Mouse (Mus musculus): Measurements from ENCODE around the gene Wdr13. TPM values are rescaled to one million over a fixed set of nuclear protein-coding genes. Genes with fewer than 3 reads are reported as not detected.

The Wdr13 gene
- polyA plus RNA-seq, 1 experiment from 2014 or later = 22.8 TPM

DNA sequence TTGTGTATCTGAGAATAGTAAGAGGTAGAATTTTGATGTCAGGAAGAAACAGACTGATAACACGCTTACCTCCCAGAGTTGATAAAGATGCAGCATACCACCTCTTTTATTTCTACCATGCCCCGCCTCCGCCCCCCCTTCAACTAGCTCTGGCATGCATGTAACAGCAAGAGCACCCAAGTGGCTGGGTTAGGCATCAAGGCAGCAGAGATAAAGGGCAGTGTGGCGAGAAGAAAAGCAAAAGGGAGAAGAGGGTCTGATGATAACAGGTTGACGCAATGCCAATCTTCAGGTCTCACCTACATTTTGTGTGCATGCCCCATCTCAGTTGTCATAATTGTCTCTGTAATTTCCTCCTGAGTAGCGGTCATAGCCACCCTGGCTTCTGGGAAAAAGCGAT is 10.3 kb upstream of the Wdr13 start:
- Histone ChIP-seq H3K9ac (no peak overlapping the region), H3K27me3 (replicated peaks) (no peaks in the 10 kb centered on the region), H3K4me2 (peak overlapping the region; percentile 78; the same call in 1 of the 2 replicates), H3K27ac (replicated peaks) (no peak overlapping the region), H3K4me1 (peaks cover 13% of the 10 kb centered on the region), H3K36me3 (peaks cover 60% of the 10 kb centered on the region), H3K9me3 (no peaks in the 10 kb centered on the region), H3K4me3 (no peak overlapping the region)
- WGBS = 62% methylated on average over 7 of the region's 7 CpGs
- no peak for ATAC-seq (ENCODE audit: extremely low read depth, insufficient number of reproducible peaks, low FRiP score, low TSS enrichment)

DNA sequence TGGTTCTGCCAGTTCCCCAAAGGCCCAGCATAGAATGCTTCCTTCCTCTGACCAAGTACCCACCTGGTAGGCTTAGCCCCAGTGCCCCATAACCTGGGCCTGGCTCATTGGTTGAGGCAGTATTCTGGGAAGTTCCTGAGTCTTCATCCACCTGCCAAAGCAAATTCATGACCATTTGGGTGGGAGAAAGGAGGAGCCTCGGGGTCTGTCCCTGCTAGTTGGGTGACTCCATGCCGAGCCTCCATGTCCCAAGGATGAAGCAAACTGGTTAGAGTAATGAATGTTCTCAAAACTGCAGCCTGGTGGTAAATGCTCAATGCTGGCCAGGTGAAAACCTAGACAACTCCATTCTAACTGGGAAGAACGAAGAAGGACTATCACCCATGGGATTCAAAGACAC is 8.4 kb upstream of the Wdr13 start:
- Histone ChIP-seq H3K27me3 (replicated peaks) (no peaks in the 10 kb centered on the region), H3K4me1 (peaks cover 13% of the 10 kb centered on the region), H3K9ac (no peak overlapping the region), H3K4me2 (no peak overlapping the region), H3K36me3 (peaks cover 70% of the 10 kb centered on the region), H3K9me3 (no peaks in the 10 kb centered on the region), H3K27ac (replicated peaks) (no peak overlapping the region), H3K4me3 (no peak overlapping the region)
- 73% methylated on average over 3 of the region's 3 CpGs for WGBS
- ATAC-seq (ENCODE audit: extremely low read depth, insufficient number of reproducible peaks, low FRiP score, low TSS enrichment) = no peak

DNA sequence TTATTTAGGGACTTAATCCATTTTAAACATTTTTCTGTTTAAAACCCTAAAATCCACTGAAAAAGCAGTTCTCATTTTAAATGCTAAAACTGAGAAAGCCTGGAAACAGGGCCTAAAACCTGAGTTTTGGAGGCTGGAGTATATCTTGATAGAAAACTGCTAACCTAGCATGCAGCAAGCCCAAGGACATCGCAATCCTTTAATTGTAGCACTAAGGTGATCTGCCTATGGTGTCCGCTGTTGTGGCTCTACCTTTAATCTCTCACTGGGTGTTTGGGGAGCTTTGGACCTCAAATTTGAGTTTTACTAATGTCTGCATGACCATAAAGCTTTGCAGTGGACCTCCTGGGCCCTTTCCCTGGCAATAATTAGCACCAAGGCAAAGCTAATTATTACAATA is 7.8 kb upstream of the Wdr13 start:
- WGBS = 89% methylated on average over 2 of the region's 2 CpGs
- H3K9ac ChIP-seq = no peak overlapping the region
- H3K27ac ChIP-seq (replicated peaks) = no peak overlapping the region
- H3K27me3 ChIP-seq (replicated peaks) = no peaks in the 10 kb centered on the region
- peaks cover 70% of the 10 kb centered on the region for H3K36me3 ChIP-seq
- no peaks in the 10 kb centered on the region for H3K9me3 ChIP-seq
- H3K4me1 ChIP-seq = peaks cover 13% of the 10 kb centered on the region
- H3K4me3 ChIP-seq = no peak overlapping the region
- no peak overlapping the region for H3K4me2 ChIP-seq
- ATAC-seq (ENCODE audit: extremely low read depth, insufficient number of reproducible peaks, low FRiP score, low TSS enrichment) = no peak

DNA sequence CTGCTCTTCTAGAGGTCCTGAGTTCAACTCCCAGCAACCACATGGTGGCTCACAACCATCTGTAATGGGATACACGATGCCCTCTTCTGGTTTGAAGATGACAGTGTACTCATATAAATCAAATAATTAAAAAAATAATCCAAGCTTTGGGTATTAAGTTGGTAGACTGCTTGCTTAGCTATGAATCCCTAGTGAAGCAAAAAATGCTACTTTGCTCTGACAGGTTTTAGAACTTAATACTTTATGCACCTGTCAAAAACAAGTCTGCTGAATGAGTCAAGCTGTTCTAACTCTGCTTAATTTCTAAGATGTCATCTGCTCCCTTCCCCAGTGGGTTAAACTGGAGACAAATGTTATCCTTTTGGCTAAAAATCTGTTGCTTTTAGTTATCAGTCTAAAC is 6.8 kb upstream of the Wdr13 start:
- Histone ChIP-seq H3K9me3 (no peaks in the 10 kb centered on the region), H3K4me2 (no peak overlapping the region), H3K9ac (no peak overlapping the region), H3K36me3 (peaks cover 68% of the 10 kb centered on the region), H3K4me1 (peaks cover 13% of the 10 kb centered on the region), H3K4me3 (no peak overlapping the region), H3K27me3 (replicated peaks) (no peaks in the 10 kb centered on the region), H3K27ac (replicated peaks) (no peak overlapping the region)
- no peak for ATAC-seq (ENCODE audit: extremely low read depth, insufficient number of reproducible peaks, low FRiP score, low TSS enrichment)
- 48% methylated on average over 1 of the region's 1 CpGs for WGBS

DNA sequence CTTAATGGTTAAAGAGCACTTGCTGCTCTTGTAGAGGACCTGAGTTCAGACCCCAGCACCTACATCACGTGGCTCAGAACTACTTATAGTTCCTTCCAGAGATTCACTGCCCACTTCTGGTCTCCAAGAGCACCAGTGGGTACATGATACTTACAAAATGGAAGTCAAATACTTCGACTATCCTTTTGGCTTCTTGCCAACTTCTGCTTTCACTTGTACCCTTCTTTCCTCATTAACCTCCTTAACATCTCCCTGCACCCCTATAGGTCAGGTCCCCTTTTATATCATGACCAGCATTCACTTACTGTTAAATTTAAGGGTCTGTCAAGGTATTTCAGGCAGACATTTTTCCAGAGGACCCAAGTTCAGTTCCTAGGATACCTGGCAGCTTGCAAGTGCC is 3.2 kb upstream of the Wdr13 start:
- Histone ChIP-seq H3K27ac (replicated peaks) (no peak overlapping the region), H3K27me3 (replicated peaks) (no peaks in the 10 kb centered on the region), H3K4me2 (no peak overlapping the region), H3K9ac (no peak overlapping the region), H3K4me3 (no peak overlapping the region), H3K9me3 (no peaks in the 10 kb centered on the region), H3K4me1 (peaks cover 7% of the 10 kb centered on the region; the same call in 1 of the 2 replicates), H3K36me3 (peaks cover 42% of the 10 kb centered on the region)
- 49% methylated on average over 2 of the region's 2 CpGs for WGBS
- no peak for ATAC-seq (ENCODE audit: extremely low read depth, insufficient number of reproducible peaks, low FRiP score, low TSS enrichment)

DNA sequence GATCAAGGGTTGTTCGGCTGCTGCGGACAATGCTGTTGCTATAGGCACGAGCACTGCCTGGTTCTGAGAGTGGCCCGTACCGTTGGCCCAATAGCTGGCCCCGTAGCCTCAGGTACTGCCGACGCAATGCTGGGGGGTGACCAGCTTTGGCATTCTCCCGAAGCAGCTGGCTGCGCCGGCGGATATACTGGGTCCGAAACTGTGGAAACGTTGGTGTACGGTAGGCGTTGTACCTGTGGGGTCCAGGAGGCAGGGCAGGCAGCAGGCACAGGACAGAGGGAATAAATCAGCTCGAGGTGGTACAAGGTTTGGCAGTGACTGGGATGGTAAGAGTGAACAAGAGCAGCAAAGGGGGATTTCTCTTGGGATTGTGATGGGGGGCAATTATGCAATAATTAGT is 1.3 kb downstream of the Wdr13 start:
- H3K4me3 ChIP-seq = peak overlapping the region; percentile 64
- H3K36me3 ChIP-seq = peaks cover 40% of the 10 kb centered on the region
- H3K9me3 ChIP-seq = no peaks in the 10 kb centered on the region
- H3K4me1 ChIP-seq = peaks cover 7% of the 10 kb centered on the region; the same call in 1 of the 2 replicates
- peak overlapping the region; percentile 69 for H3K4me2 ChIP-seq
- H3K27me3 ChIP-seq (replicated peaks) = no peaks in the 10 kb centered on the region
- peak overlapping the region; percentile 98 for H3K27ac ChIP-seq (replicated peaks)
- no peak for ATAC-seq (ENCODE audit: extremely low read depth, insufficient number of reproducible peaks, low FRiP score, low TSS enrichment)
- H3K9ac ChIP-seq = peak overlapping the region; percentile 81; the same call in 1 of the 2 replicates
- 85% methylated on average over 17 of the region's 17 CpGs for WGBS

DNA sequence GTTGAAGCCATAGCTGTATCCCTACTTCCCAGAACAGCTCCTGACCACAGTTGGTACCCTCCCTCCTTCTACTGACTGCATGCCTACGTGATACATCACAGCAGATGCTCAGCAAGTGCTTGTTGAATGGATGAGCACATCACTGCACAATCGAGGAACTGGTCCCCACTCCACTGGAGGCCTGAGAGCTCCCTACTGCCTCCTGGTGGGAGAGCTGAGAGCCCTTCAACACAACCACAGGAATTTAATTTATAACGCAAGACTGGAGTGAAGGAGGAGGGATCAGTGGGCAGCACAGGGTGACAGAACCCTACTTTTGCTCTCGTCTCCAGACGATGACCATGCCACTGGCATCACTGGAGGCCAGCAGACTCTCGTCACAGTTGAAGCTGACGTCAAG is 7.5 kb downstream of the Wdr13 start:
- H3K4me2 ChIP-seq = no peak overlapping the region
- no peaks in the 10 kb centered on the region for H3K9me3 ChIP-seq
- no peaks in the 10 kb centered on the region for H3K4me1 ChIP-seq
- 75% methylated on average over 7 of the region's 7 CpGs for WGBS
- H3K9ac ChIP-seq = no peak overlapping the region
- no peak overlapping the region for H3K27ac ChIP-seq (replicated peaks)
- ATAC-seq (ENCODE audit: extremely low read depth, insufficient number of reproducible peaks, low FRiP score, low TSS enrichment) = no peak
- H3K27me3 ChIP-seq (replicated peaks) = no peaks in the 10 kb centered on the region
- H3K36me3 ChIP-seq = peaks cover 60% of the 10 kb centered on the region
- H3K4me3 ChIP-seq = no peak overlapping the region

DNA sequence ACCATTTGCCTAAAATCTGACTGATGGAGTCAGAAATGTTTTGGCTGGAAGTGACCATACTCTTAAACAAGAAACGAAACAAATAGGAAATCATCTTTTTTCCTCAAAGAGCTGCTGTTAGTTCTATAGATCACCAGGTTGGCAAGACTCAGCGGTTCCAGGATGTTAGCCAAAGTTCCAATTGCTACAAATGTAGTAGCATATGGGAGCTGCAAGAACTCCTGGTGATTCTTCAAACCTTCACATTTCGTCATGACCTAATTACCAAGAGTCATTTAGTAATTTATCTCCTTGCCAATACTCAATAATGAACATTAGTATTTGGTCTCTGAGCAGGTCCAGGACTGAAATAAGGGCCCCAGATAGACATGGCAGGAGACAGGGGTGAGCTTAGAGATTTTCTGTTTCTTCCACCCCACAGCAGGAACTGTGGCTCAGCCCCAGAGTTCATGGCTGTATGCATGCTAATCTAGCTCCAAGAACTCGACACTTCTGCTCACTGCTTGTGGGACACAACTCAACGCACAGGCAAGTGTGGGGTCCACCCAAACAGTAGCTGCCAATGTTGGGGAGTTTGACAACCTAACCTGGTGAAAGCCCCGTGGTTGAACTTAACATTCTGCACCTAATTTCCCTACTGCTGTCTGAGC is 8.7 kb downstream of the Wdr13 start:
- WGBS = 72% methylated on average over 6 of the region's 6 CpGs

DNA sequence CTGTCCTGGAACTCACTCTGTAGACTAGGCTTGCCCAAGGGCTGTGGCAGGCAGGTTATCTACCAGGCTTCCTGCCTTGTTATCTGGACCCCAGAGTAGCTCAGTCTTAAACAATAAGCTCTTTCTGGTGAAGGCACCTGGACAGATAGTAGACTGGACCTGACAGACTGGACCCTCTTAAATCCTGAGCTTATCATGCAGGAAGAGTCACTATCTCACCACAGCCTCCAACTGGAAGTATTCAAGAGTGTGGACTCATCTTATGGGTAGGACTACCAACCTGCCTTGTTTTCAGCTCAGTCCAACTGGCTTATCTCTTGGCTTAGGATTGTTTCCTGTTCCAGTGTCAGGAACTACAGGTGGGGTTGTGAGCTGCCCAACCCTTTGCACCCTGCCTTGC is 15.4 kb downstream of the Wdr13 start:
- no peak overlapping the region for H3K9ac ChIP-seq
- H3K4me2 ChIP-seq = no peak overlapping the region
- no peak for ATAC-seq (ENCODE audit: extremely low read depth, insufficient number of reproducible peaks, low FRiP score, low TSS enrichment)
- no peaks in the 10 kb centered on the region for H3K27me3 ChIP-seq (replicated peaks)
- H3K4me1 ChIP-seq = no peaks in the 10 kb centered on the region
- no peak overlapping the region for H3K4me3 ChIP-seq
- 0 out of 2 replicates have a peak, but pooled peaks cover 5% of the 10 kb centered on the region for H3K36me3 ChIP-seq
- no peak overlapping the region for H3K27ac ChIP-seq (replicated peaks)
- H3K9me3 ChIP-seq = no peaks in the 10 kb centered on the region

More for the DNA sequence above, 8.7 kb downstream of the Wdr13 start:
- Histone ChIP-seq H3K9ac (no peak overlapping the region), H3K36me3 (peaks cover 52% of the 10 kb centered on the region), H3K27ac (replicated peaks) (no peak overlapping the region), H3K27me3 (replicated peaks) (no peaks in the 10 kb centered on the region), H3K4me2 (no peak overlapping the region), H3K4me1 (no peaks in the 10 kb centered on the region), H3K4me3 (no peak overlapping the region), H3K9me3 (no peaks in the 10 kb centered on the region)
- ATAC-seq (ENCODE audit: extremely low read depth, insufficient number of reproducible peaks, low FRiP score, low TSS enrichment) = no peak

DNA sequence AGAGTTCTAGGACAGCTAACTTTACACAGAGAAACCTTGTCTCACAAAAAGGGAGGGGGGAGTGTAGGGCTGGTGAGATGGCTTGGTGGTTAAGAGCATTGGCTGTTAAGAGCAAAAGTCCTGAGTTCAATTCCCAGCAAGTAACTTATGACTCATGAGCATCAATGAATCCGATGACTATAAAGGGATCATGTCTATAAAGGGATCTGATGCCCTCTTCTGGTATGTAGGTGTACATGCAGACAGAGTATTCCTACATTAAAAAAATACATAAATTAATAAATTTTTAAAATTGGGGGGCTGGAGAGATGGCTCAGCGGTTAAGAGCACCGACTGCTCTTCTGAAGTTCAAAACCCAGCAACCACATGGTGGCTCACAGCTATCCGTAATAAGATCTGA is 17.4 kb downstream of the Wdr13 start:
- H3K27me3 ChIP-seq (replicated peaks) = no peaks in the 10 kb centered on the region
- no peak overlapping the region for H3K4me3 ChIP-seq
- H3K4me2 ChIP-seq = no peak overlapping the region
- 0 out of 2 replicates have a peak, but pooled peaks cover 5% of the 10 kb centered on the region for H3K36me3 ChIP-seq
- no peaks in the 10 kb centered on the region for H3K4me1 ChIP-seq
- no peak overlapping the region for H3K27ac ChIP-seq (replicated peaks)
- no peak for ATAC-seq (ENCODE audit: extremely low read depth, insufficient number of reproducible peaks, low FRiP score, low TSS enrichment)
- no peak overlapping the region for H3K9ac ChIP-seq
- no peaks in the 10 kb centered on the region for H3K9me3 ChIP-seq
- WGBS = 64% methylated on average over 4 of the region's 4 CpGs

DNA sequence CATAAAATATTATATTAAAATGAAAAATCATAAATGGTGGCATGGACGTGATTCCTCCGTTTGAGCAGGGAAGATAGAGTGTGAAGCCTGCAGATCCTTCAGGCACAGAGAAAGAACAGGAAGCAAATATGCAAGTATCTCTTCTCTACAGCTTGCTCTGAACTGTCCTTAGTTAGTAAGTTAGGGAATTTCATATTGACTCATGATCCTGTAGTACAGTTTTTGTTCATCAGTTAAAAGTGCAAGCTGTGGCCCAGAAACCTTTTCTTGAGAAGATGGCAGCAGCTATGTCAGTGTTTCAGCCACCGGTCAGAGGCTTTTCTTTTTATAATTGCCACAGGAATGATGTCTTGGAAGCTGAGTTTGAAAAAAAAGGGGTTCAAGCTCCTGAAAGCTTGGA is 27.7 kb downstream of the Wdr13 start:
- H3K9me3 ChIP-seq = no peaks in the 10 kb centered on the region
- H3K4me1 ChIP-seq = no peaks in the 10 kb centered on the region
- no peak overlapping the region for H3K27ac ChIP-seq (replicated peaks)
- no peak overlapping the region for H3K4me3 ChIP-seq
- no peaks in the 10 kb centered on the region for H3K27me3 ChIP-seq (replicated peaks)
- no peaks in the 10 kb centered on the region for H3K36me3 ChIP-seq
- 85% methylated on average over 3 of the region's 3 CpGs for WGBS
- no peak for ATAC-seq (ENCODE audit: extremely low read depth, insufficient number of reproducible peaks, low FRiP score, low TSS enrichment)
- no peak overlapping the region for H3K9ac ChIP-seq
- no peak overlapping the region for H3K4me2 ChIP-seq

DNA sequence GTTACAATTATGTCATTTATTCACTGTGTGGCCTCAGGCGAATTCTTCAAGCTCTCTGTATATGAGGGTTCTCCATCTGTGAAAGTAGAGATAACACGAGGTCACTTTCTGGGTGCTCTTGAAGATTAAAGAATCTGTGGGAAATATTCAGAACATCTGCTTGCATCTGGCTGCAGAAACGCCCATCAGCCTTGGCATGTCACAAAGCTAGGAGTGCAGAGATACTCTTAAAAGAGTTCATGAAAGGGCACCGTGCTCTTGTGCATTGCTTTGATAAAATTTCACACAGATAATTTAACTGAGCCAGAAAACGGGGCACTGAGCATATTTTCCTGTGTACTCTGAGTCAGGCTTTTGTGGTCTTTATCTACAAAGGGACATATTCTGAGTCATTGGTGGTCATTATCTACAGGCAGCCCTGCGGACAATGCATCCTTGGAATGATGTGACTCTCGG is 30.5 kb downstream of the Wdr13 start:
- Histone ChIP-seq H3K4me2 (no peak overlapping the region), H3K9me3 (no peaks in the 10 kb centered on the region), H3K4me1 (no peaks in the 10 kb centered on the region), H3K27me3 (replicated peaks) (no peaks in the 10 kb centered on the region), H3K4me3 (no peak overlapping the region), H3K9ac (no peak overlapping the region), H3K27ac (replicated peaks) (no peak overlapping the region), H3K36me3 (no peaks in the 10 kb centered on the region)
- 32% methylated on average over 7 of the region's 7 CpGs for WGBS
- no peak for ATAC-seq (ENCODE audit: extremely low read depth, insufficient number of reproducible peaks, low FRiP score, low TSS enrichment)
